Mouse (Mus musculus): ENCODE measurements around the gene Gar1. TPM values are rescaled to one million over a fixed set of nuclear protein-coding genes. Genes with fewer than 3 reads are reported as not detected.

The Gar1 gene
- 18.8 and 22.4 TPM in 2 replicates for polyA plus RNA-seq (2012; rRNA removed)

DNA sequence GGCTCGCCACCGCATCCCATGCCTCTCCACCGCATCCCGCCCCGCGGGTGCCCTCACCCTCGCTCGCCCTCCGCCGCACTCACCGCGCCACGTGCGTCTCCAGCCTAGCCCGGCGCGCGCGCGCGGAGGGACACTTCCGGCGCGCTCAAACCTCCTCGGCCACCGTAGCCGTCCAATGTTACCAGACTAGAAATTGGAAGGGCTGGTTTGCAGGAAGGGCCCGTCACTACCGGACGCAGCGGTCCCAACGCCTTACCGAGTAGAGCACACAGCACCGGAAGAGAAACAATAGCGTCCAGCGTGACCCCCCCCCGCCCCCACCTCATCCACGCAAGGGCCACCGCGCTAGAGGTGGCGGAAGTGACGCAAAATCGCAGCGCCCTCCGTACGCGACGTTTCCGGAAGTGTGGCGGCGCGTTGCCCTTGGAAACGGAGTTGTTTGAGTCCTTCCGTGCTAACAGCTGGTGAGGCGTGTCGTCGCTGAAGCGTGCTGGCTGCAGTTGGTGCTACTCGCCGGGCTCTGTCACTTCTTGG is at the start of gene Gar1:
Gene Gar1, minus strand, starts transcription at position 362 of the 534 bp plus-strand sequence.
- whole genome bisulfite sequencing, result under 1% methylated on average over 60 of the region's 60 CpGs

DNA sequence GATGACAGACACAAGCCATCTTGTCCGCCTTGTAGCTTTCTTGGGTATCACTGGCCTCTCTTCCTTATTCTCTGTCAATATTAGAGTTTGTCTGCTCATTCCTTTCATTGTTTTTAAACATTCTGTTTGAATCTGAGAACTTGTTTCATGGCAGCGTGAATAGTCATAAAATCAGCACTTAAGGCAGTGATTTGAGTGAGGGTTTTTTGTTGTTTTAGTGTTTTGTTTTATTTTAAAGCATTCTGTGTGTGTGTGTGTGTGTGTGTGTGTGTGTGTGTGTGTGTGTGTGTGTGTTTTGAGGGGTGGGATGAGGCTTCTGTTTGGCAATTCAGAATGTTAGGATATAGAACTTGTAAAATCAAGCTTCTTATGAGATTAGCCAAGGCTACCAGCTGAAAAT is 48.7 kb upstream of the Gar1 start:
- H3K4me3 ChIP-seq (replicated peaks; ENCODE audit: extremely low read depth, low read depth, low read length), result no peak overlapping the region
- TF ChIP-seq POLR2A (IDR thresholded peaks at IDR 0.05; ENCODE audit: borderline replicate concordance, extremely low read depth, low read depth, low read length), result no peak
- no peak for TF ChIP-seq CTCF (IDR thresholded peaks at IDR 0.05; ENCODE audit: insufficient read depth, low read length)
- WGBS, result 74% methylated on average over 2 of the region's 2 CpGs
- DNase-seq, result no peak
- H3K4me1 ChIP-seq (ENCODE audit: control insufficient read depth, insufficient read depth, low read length), result no peaks in the 10 kb centered on the region

More for the DNA sequence above, at the start of gene Gar1:
- TF ChIP-seq CTCF (IDR thresholded peaks at IDR 0.05; ENCODE audit: insufficient read depth, low read length) (no peak), POLR2A (IDR thresholded peaks at IDR 0.05; ENCODE audit: borderline replicate concordance, extremely low read depth, low read depth, low read length) (peak; percentile 45; the same call in 1 of the 2 replicates)
- peak within 1 kb of the TSS; percentile 90 for H3K4me3 ChIP-seq (replicated peaks; ENCODE audit: extremely low read depth, low read depth, low read length)
- DNase-seq, result peak; percentile 93
- no peaks in the 10 kb centered on the region; the same call in 1 of the 2 replicates for H3K4me1 ChIP-seq (ENCODE audit: control insufficient read depth, insufficient read depth, low read length)

GRCm38 (mm10) chr3:129879131-129879757 is 48.0 kb upstream of the Gar1 start:
- peak; percentile 40; the same call in 1 of the 2 replicates for TF ChIP-seq POLR2A (IDR thresholded peaks at IDR 0.05; ENCODE audit: borderline replicate concordance, extremely low read depth, low read depth, low read length)
- TF ChIP-seq CTCF (IDR thresholded peaks at IDR 0.05; ENCODE audit: insufficient read depth, low read length), result no peak
- H3K4me3 ChIP-seq (replicated peaks; ENCODE audit: extremely low read depth, low read depth, low read length), result peak overlapping the region; percentile 84
- WGBS, result 2% methylated on average over 23 of the region's 25 CpGs
- H3K4me1 ChIP-seq (ENCODE audit: control insufficient read depth, insufficient read depth, low read length), result no peaks in the 10 kb centered on the region
- DNase-seq, result no peak

DNA sequence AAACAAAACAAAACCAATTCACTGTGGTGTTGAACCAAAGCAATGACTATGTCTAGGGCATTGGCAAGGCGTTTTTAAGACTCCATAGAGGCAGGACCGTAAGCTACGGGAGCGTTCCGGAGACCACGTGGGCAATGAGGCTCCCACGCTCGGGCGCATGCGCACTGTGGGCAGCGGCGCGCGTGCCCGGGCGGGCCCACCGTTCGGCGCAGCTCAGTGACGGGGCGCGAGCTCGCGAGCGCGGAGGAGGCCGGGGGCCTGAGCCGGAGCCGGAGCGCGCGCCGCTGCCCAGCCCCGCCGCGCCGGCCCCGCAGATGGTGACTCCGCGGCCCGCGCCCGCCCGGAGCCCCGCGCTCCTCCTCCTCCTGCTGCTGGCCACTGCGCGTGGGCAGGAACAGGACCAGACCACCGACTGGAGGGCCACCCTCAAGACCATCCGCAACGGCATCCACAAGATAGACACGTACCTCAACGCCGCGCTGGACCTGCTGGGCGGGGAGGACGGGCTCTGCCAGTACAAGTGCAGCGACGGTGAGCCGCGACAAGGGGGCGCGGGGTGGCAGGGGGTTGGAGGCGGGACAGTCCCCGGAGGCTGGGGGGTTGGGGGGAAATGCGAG is 47.3 kb upstream of the Gar1 start, which contains the start of gene Pla2g12a:
Gene Pla2g12a, plus strand, starts transcription at position 202 of the 617 bp plus-strand sequence.
- peak; percentile 80 for DNase-seq
- under 1% methylated on average over 66 of the region's 66 CpGs for WGBS
- Histone ChIP-seq H3K4me3 (replicated peaks; ENCODE audit: extremely low read depth, low read depth, low read length) (peak within 1 kb of the TSS; percentile 84), H3K4me1 (ENCODE audit: control insufficient read depth, insufficient read depth, low read length) (no peaks in the 10 kb centered on the region)
- TF ChIP-seq POLR2A (IDR thresholded peaks at IDR 0.05; ENCODE audit: borderline replicate concordance, extremely low read depth, low read depth, low read length), result 0 out of 2 replicates have a peak, but pooled peaks have one; percentile 27
- TF ChIP-seq CTCF (IDR thresholded peaks at IDR 0.05; ENCODE audit: insufficient read depth, low read length), result no peak

GRCm38 (mm10) chr3:129877327-129877726 is 46.1 kb upstream of the Gar1 start:
- no peak for DNase-seq
- 72% methylated on average over 10 of the region's 10 CpGs for WGBS
- Histone ChIP-seq H3K4me3 (replicated peaks; ENCODE audit: extremely low read depth, low read depth, low read length) (no peak overlapping the region), H3K4me1 (ENCODE audit: control insufficient read depth, insufficient read depth, low read length) (no peaks in the 10 kb centered on the region)
- TF ChIP-seq POLR2A (IDR thresholded peaks at IDR 0.05; ENCODE audit: borderline replicate concordance, extremely low read depth, low read depth, low read length) (no peak), CTCF (IDR thresholded peaks at IDR 0.05; ENCODE audit: insufficient read depth, low read length) (no peak)

GRCm38 (mm10) chr3:129863698-129864097 is 32.5 kb upstream of the Gar1 start:
- no peaks in the 10 kb centered on the region for H3K4me1 ChIP-seq (ENCODE audit: control insufficient read depth, insufficient read depth, low read length)
- WGBS, result 46% methylated on average over 14 of the region's 14 CpGs
- no peak for TF ChIP-seq POLR2A (IDR thresholded peaks at IDR 0.05; ENCODE audit: borderline replicate concordance, extremely low read depth, low read depth, low read length)
- TF ChIP-seq CTCF (IDR thresholded peaks at IDR 0.05; ENCODE audit: insufficient read depth, low read length), result peak; percentile 81
- H3K4me3 ChIP-seq (replicated peaks; ENCODE audit: extremely low read depth, low read depth, low read length), result no peak overlapping the region
- DNase-seq, result peak; percentile 31

- Histone ChIP-seq H3K4me1 (ENCODE audit: control insufficient read depth, insufficient read depth, low read length) (no peaks in the 10 kb centered on the region), H3K4me3 (replicated peaks; ENCODE audit: extremely low read depth, low read depth, low read length) (no peak overlapping the region)
- DNase-seq, result no peak
- WGBS, result 37% methylated on average over 2 of the region's 2 CpGs
- TF ChIP-seq CTCF (IDR thresholded peaks at IDR 0.05; ENCODE audit: insufficient read depth, low read length), result no peak
- TF ChIP-seq POLR2A (IDR thresholded peaks at IDR 0.05; ENCODE audit: borderline replicate concordance, extremely low read depth, low read depth, low read length), result no peak
These were observed 31.4 kb upstream of the Gar1 start for GRCm38 (mm10) chr3:129862592-129862991.

- Histone ChIP-seq H3K4me1 (ENCODE audit: control insufficient read depth, insufficient read depth, low read length) (no peaks in the 10 kb centered on the region), H3K4me3 (replicated peaks; ENCODE audit: extremely low read depth, low read depth, low read length) (no peak overlapping the region)
- no peak for DNase-seq
- WGBS, result 78% methylated on average over 7 of the region's 7 CpGs
- TF ChIP-seq POLR2A (IDR thresholded peaks at IDR 0.05; ENCODE audit: borderline replicate concordance, extremely low read depth, low read depth, low read length), result no peak
- TF ChIP-seq CTCF (IDR thresholded peaks at IDR 0.05; ENCODE audit: insufficient read depth, low read length), result no peak
These were observed 15.7 kb upstream of the Gar1 start for GRCm38 (mm10) chr3:129846846-129847245.

- WGBS, result 65% methylated on average over 2 of the region's 2 CpGs
- Histone ChIP-seq H3K4me1 (ENCODE audit: control insufficient read depth, insufficient read depth, low read length) (no peaks in the 10 kb centered on the region), H3K4me3 (replicated peaks; ENCODE audit: extremely low read depth, low read depth, low read length) (no peak overlapping the region)
- no peak for TF ChIP-seq CTCF (IDR thresholded peaks at IDR 0.05; ENCODE audit: insufficient read depth, low read length)
- TF ChIP-seq POLR2A (IDR thresholded peaks at IDR 0.05; ENCODE audit: borderline replicate concordance, extremely low read depth, low read depth, low read length), result no peak
- no peak for DNase-seq
These were observed 14.7 kb upstream of the Gar1 start for GRCm38 (mm10) chr3:129845868-129846267.

All from lung, adult 2 months (tissue).